Mouse (Mus musculus) testis, adult 2 months (tissue): ENCODE results near the gene Atp8b4. TPM values are rescaled to one million over a fixed set of nuclear protein-coding genes. Genes with fewer than 3 reads are reported as not detected.
A peak's percentile ranks its signal among the peaks of the same experiment; 100 is the strongest.

Source experiments
- H3K27ac ChIP-seq: fragments of 200-500 bp; 2 replicates; pipeline ENCODE4 v1.5.1; 2012; ENCODE audit warnings: low read depth, low read length; ENCODE audit not compliant: control insufficient read depth, insufficient read depth
- H3K27me3 ChIP-seq: fragments of 200-500 bp; 2 replicates; pipeline ENCODE4 v1.6.1; 2012; ENCODE audit warnings: mild to moderate bottlenecking, low read length, moderate library complexity; ENCODE audit not compliant: control insufficient read depth, insufficient read depth
- H3K36me3 ChIP-seq: fragments of 200-500 bp; 2 replicates; pipeline ENCODE4 v1.6.1; 2012; ENCODE audit warnings: mild to moderate bottlenecking, low read length; ENCODE audit not compliant: control insufficient read depth, insufficient read depth
- H3K4me1 ChIP-seq: fragments of 200-500 bp; 2 replicates; pipeline ENCODE4 v1.6.1; 2012; ENCODE audit warnings: low read length; ENCODE audit not compliant: control insufficient read depth, insufficient read depth
- H3K4me3 ChIP-seq: fragments of 200-500 bp; 2 replicates; pipeline ENCODE4 v1.5.1; 2012; ENCODE audit warnings: low read depth, mild to moderate bottlenecking, low read length, moderate library complexity, mixed read lengths; ENCODE audit not compliant: control insufficient read depth
- CTCF ChIP-seq: fragments of 200-500 bp; IDR thresholded peaks from 2 replicates; pipeline ENCODE4 v1.5.1; 2012; ENCODE audit warnings: low read depth, mild to moderate bottlenecking, inconsistent platforms, low read length, moderate library complexity; ENCODE audit not compliant: control insufficient read depth, insufficient read depth, insufficient replicate concordance
- POLR2A ChIP-seq: fragments of 200-500 bp; IDR thresholded peaks from 2 replicates; pipeline ENCODE4 v1.6.1; 2012; ENCODE audit warnings: low read depth, mild to moderate bottlenecking, inconsistent platforms, low read length, moderate library complexity; ENCODE audit not compliant: control insufficient read depth
- polyA plus RNA-seq: library from polyadenylated mRNA; depleted of rRNA; stranded (reverse); fragments of >200 nt; gene quantifications from 2 replicates; pipeline ENCODE4 v1.2.3, GENCODE M21; 2012

The Atp8b4 gene
- polyA plus RNA-seq, 1 experiment: 0.32 TPM

GRCm38 (mm10) chr2:126387458-126388037 is 112.9 kb downstream of the Atp8b4 start:
- TF ChIP-seq CTCF (no peak), POLR2A (no peak)
- Histone ChIP-seq H3K27ac (no peak overlapping the region), H3K27me3 (no peaks in the 10 kb centered on the region), H3K4me3 (no peak overlapping the region), H3K36me3 (no peaks in the 10 kb centered on the region), H3K4me1 (no peaks in the 10 kb centered on the region)

GRCm38 (mm10) chr2:126386056-126386455 is 114.4 kb downstream of the Atp8b4 start:
- Histone ChIP-seq H3K27me3 (no peaks in the 10 kb centered on the region), H3K4me1 (no peaks in the 10 kb centered on the region), H3K4me3 (no peak overlapping the region), H3K27ac (no peak overlapping the region), H3K36me3 (no peaks in the 10 kb centered on the region)
- no peak for TF ChIP-seq POLR2A
- no peak for TF ChIP-seq CTCF

GRCm38 (mm10) chr2:126380300-126380699 is 120.2 kb downstream of the Atp8b4 start:
- no peak for TF ChIP-seq CTCF
- Histone ChIP-seq H3K36me3 (no peaks in the 10 kb centered on the region), H3K27me3 (no peaks in the 10 kb centered on the region), H3K4me1 (no peaks in the 10 kb centered on the region), H3K27ac (no peak overlapping the region), H3K4me3 (no peak overlapping the region)

- Histone ChIP-seq H3K27ac (no peak overlapping the region), H3K4me1 (no peaks in the 10 kb centered on the region), H3K27me3 (no peaks in the 10 kb centered on the region), H3K36me3 (no peaks in the 10 kb centered on the region), H3K4me3 (no peak overlapping the region)
- TF ChIP-seq POLR2A: no peak
- no peak for TF ChIP-seq CTCF
These were observed 128.8 kb downstream of the Atp8b4 start for GRCm38 (mm10) chr2:126371634-126372033.

GRCm38 (mm10) chr2:126369815-126370214 is 130.7 kb downstream of the Atp8b4 start:
- TF ChIP-seq CTCF (no peak), POLR2A (no peak)

GRCm38 (mm10) chr2:126363745-126364725 is 136.4 kb downstream of the Atp8b4 start:
- TF ChIP-seq POLR2A: no peak
- TF ChIP-seq CTCF: no peak
- Histone ChIP-seq H3K27me3 (no peaks in the 10 kb centered on the region), H3K36me3 (no peaks in the 10 kb centered on the region), H3K4me1 (no peaks in the 10 kb centered on the region), H3K4me3 (no peak overlapping the region), H3K27ac (no peak overlapping the region)

More at GRCm38 (mm10) chr2:126369815-126370214, 130.7 kb downstream of the Atp8b4 start:
- Histone ChIP-seq H3K4me3 (no peak overlapping the region), H3K36me3 (no peaks in the 10 kb centered on the region), H3K27me3 (no peaks in the 10 kb centered on the region), H3K4me1 (no peaks in the 10 kb centered on the region), H3K27ac (no peak overlapping the region)

GRCm38 (mm10) chr2:126363050-126363744 is 137.3 kb downstream of the Atp8b4 start:
- TF ChIP-seq POLR2A (no peak), CTCF (peak; percentile 88; the same call in 1 of the 2 replicates)
- Histone ChIP-seq H3K4me3 (no peak overlapping the region), H3K4me1 (no peaks in the 10 kb centered on the region), H3K27ac (no peak overlapping the region), H3K27me3 (no peaks in the 10 kb centered on the region), H3K36me3 (no peaks in the 10 kb centered on the region)
